Mouse (Mus musculus) megakaryocyte, embryonic 14.5 days (primary cell): Measurements from ENCODE around the gene Med19. TPM values are rescaled to one million over a fixed set of nuclear protein-coding genes. Genes with fewer than 3 reads are reported as not detected.
A peak's percentile ranks its signal among the peaks of the same experiment; 100 is the strongest.

Experiments used
- H3K27me3 ChIP-seq: replicated peaks from 2 replicates; pipeline ENCODE3; 2012; ENCODE audit warnings: inconsistent platforms
- H3K36me3 ChIP-seq: replicated peaks from 2 replicates; pipeline ENCODE3; 2012; ENCODE audit warnings: low read length, inconsistent platforms, mixed read lengths
- H3K4me1 ChIP-seq: 2 replicates; pipeline ENCODE4 v1.6.1; 2012; ENCODE audit warnings: inconsistent platforms
- H3K4me3 ChIP-seq: replicated peaks from 2 replicates; pipeline ENCODE3; 2012; ENCODE audit warnings: moderate library complexity, mild to moderate bottlenecking, inconsistent platforms
- H3K9me3 ChIP-seq: 2 replicates; pipeline ENCODE4 v1.6.1; 2012; ENCODE audit warnings: inconsistent platforms
- FLI1 ChIP-seq: IDR thresholded peaks from 2 replicates; pipeline ENCODE4 v1.6.1; 2012; ENCODE audit warnings: low read length, inconsistent platforms, mixed read lengths
- GATA1 ChIP-seq: IDR thresholded peaks from 3 replicates; pipeline ENCODE4 v1.6.1; 2012; ENCODE audit warnings: mixed read lengths, low read length, inconsistent platforms, borderline replicate concordance
- polyA plus RNA-seq: library from polyadenylated mRNA; stranded (reverse); fragments of >175 nt; gene quantifications from 2 replicates; pipeline ENCODE4 v1.2.3, GENCODE M21; 2012; ENCODE audit warnings: low replicate concordance; ENCODE audit not compliant: insufficient read depth

Gene Med19
- polyA plus RNA-seq, 1 experiment, result 9.7 TPM

- TF ChIP-seq GATA1, result no peak
- no peak for TF ChIP-seq FLI1
Observed at GRCm38 (mm10) chr2:84695007-84695695, 16.9 kb downstream of the Med19 start.

DNA sequence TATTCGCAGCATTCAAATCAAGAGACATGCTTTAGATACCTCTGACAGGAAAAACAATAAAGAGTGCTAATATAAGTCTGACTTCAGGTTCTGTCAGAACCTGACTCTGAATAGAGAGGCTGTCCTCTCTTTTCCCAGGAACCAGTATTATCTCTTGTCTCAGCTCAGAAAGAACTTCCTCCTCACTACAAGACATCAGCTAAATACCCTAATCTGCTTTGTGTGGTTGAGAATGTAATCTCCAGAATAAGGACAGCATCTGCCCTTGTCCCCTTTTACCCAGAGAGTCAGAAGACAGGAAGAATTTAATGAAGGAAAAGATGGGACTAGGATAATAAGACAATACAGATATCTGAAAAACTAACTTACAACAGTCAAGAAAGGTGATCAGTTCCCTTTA lies 25.3 kb downstream of the Med19 start:
- peaks cover 80% of the 10 kb centered on the region for H3K36me3 ChIP-seq
- H3K9me3 ChIP-seq, result no peaks in the 10 kb centered on the region
- TF ChIP-seq FLI1, result no peak
- no peak for TF ChIP-seq GATA1
- no peaks in the 10 kb centered on the region for H3K27me3 ChIP-seq
- H3K4me1 ChIP-seq, result peaks cover 58% of the 10 kb centered on the region
- no peak overlapping the region for H3K4me3 ChIP-seq

More at GRCm38 (mm10) chr2:84695007-84695695, 16.9 kb downstream of the Med19 start:
- peaks cover 95% of the 10 kb centered on the region for H3K36me3 ChIP-seq
- H3K9me3 ChIP-seq, result no peaks in the 10 kb centered on the region
- peaks cover under 1% of the 10 kb centered on the region; the same call in 1 of the 2 replicates for H3K4me1 ChIP-seq
- no peaks in the 10 kb centered on the region for H3K27me3 ChIP-seq
- no peak overlapping the region for H3K4me3 ChIP-seq

- H3K27me3 ChIP-seq, result no peaks in the 10 kb centered on the region
- no peak overlapping the region for H3K4me3 ChIP-seq
- peaks cover 65% of the 10 kb centered on the region for H3K4me1 ChIP-seq
- TF ChIP-seq GATA1, result no peak
- TF ChIP-seq FLI1, result no peak
- peaks cover 81% of the 10 kb centered on the region for H3K36me3 ChIP-seq
- no peaks in the 10 kb centered on the region for H3K9me3 ChIP-seq
Observed at GRCm38 (mm10) chr2:84704329-84704728, 26.1 kb downstream of the Med19 start.

DNA sequence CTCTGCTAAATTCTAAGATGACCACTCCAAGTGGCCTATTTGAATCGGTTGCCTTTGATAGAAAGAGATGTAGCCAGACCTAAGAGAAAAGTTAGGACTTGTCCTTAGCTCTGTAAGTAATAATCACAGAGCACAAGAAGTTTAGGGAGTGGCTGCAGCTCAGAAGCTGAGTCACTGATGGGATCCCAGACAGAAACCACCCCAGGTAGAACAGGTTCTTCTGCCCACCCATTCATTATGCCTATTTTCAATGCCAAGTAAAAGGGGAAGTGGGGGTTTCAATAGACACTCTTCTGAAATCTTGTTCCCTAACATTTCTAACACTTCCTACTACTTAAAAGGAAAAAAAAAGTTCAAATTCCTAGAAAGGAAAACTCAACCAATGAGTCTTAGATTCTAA lies 27.1 kb downstream of the Med19 start:
- peaks cover 71% of the 10 kb centered on the region for H3K4me1 ChIP-seq
- H3K4me3 ChIP-seq, result no peak overlapping the region
- H3K9me3 ChIP-seq, result no peaks in the 10 kb centered on the region
- H3K27me3 ChIP-seq, result no peaks in the 10 kb centered on the region
- TF ChIP-seq FLI1 (no peak), GATA1 (no peak)
- peaks cover 83% of the 10 kb centered on the region for H3K36me3 ChIP-seq

- no peak overlapping the region for H3K4me3 ChIP-seq
- H3K27me3 ChIP-seq, result no peaks in the 10 kb centered on the region
- H3K9me3 ChIP-seq, result no peaks in the 10 kb centered on the region
- H3K36me3 ChIP-seq, result peaks cover 80% of the 10 kb centered on the region
- peaks cover 83% of the 10 kb centered on the region for H3K4me1 ChIP-seq
- TF ChIP-seq GATA1 (no peak), FLI1 (no peak)
Observed at GRCm38 (mm10) chr2:84707523-84707922, 29.3 kb downstream of the Med19 start.

DNA sequence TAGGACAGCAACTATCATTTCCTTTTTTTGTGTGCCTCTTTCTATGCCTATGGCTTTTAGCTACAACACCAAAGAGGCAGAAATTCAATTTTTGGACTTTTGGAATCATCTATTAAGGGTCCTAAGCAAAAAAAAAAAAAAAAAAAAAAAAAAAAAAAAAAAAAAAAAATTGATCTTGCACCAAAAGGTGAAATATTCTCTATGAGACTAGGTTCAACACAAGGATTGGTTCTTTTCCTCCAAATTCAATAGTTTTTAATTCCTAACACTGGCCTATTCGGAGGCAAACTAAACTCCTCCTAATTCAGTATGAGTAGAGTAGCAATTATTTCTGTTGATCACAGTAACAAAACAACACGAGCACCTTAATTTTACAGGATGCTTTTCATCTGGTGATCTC lies 33.7 kb downstream of the Med19 start:
- no peak for TF ChIP-seq FLI1
- TF ChIP-seq GATA1, result no peak
- Histone ChIP-seq H3K36me3 (peaks cover 48% of the 10 kb centered on the region), H3K27me3 (no peaks in the 10 kb centered on the region), H3K9me3 (no peaks in the 10 kb centered on the region), H3K4me1 (peaks cover 62% of the 10 kb centered on the region), H3K4me3 (no peak overlapping the region)

GRCm38 (mm10) chr2:84714422-84714810 lies 36.2 kb downstream of the Med19 start:
- H3K4me3 ChIP-seq, result peak overlapping the region; percentile 97
- peaks cover 23% of the 10 kb centered on the region for H3K36me3 ChIP-seq
- no peaks in the 10 kb centered on the region for H3K27me3 ChIP-seq
- no peaks in the 10 kb centered on the region for H3K9me3 ChIP-seq
- H3K4me1 ChIP-seq, result peaks cover 47% of the 10 kb centered on the region
- TF ChIP-seq FLI1 (no peak), GATA1 (no peak)

- Histone ChIP-seq H3K9me3 (no peaks in the 10 kb centered on the region), H3K36me3 (peaks cover 17% of the 10 kb centered on the region), H3K27me3 (no peaks in the 10 kb centered on the region), H3K4me3 (peak within 1 kb of the TSS; percentile 97), H3K4me1 (peaks cover 43% of the 10 kb centered on the region)
- TF ChIP-seq FLI1, result no peak
- TF ChIP-seq GATA1, result no peak
Observed at GRCm38 (mm10) chr2:84714811-84715561, 36.8 kb downstream of the Med19 start, which contains the start of gene Zdhhc5. Zdhhc5 (minus strand) TSS chr2:84715180.

DNA sequence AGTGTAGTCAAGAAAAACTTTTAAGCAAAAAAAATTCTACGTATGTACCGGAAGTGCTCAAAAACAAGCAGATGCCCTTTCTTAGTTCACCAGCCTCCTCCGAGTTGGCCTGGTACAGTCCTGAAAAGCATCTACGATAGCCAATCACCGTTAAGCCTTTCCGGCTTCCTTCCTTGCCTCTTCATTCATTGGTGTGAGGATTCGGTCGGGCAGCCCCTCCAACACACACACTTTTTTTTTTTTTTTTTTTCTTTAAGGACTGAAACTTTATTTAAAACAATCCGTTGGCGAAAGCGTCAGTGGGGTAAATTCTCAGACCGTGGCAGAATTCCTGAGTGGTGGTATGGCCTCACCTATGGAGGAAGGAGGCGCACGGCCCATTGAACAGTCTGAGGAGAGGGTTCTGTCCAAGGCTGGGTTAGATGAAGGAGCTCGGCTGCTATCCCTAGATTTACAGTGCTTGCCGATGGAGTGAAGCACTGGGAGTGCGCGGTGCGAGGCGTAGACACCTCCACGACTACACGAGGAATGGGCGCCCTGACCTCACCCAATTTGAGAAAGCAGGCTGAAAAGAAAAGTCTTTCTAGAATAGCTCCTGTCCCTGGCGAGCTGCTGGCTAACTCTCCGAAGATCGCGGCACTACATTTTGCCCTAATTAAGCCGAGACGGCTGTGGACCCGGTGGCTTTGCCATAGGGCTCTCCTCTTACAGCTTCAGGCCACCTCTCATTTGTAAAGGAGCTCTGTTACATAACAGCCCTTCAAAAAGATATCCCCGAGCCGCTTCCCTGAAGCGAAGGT lies 37.6 kb downstream of the Med19 start:
- no peaks in the 10 kb centered on the region for H3K9me3 ChIP-seq
- peaks cover 10% of the 10 kb centered on the region for H3K36me3 ChIP-seq
- no peaks in the 10 kb centered on the region for H3K27me3 ChIP-seq
- peak overlapping the region; percentile 97 for H3K4me3 ChIP-seq
- no peak for TF ChIP-seq FLI1
- no peak for TF ChIP-seq GATA1
- peaks cover 36% of the 10 kb centered on the region for H3K4me1 ChIP-seq
